Mouse (Mus musculus) myocyte (in vitro differentiated cells): ENCODE results near the gene Disp1. TPM values are rescaled to one million over a fixed set of nuclear protein-coding genes. Genes with fewer than 3 reads are reported as not detected.

Source experiments
- H3K27me3 ChIP-seq: one replicate; pipeline ENCODE4 v1.6.1; 2011; ENCODE audit not compliant: control insufficient read depth, insufficient read depth, insufficient read length
- H3K36me3 ChIP-seq: one replicate; pipeline ENCODE4 v1.6.1; 2011; ENCODE audit not compliant: control insufficient read depth, insufficient read depth
- H3K4me2 ChIP-seq: one replicate; pipeline ENCODE4 v1.6.1; 2011; ENCODE audit warnings: low read depth, control low read depth
- H3K4me3 ChIP-seq: one replicate; pipeline ENCODE4 v1.5.1; 2011; ENCODE audit warnings: mild to moderate bottlenecking, control low read depth, moderate library complexity
- H3K79me2 ChIP-seq: one replicate; pipeline ENCODE4 v1.6.1; 2011; ENCODE audit not compliant: control insufficient read depth, insufficient read depth
- H3ac ChIP-seq: one replicate; pipeline ENCODE4 v1.6.1; 2011; ENCODE audit not compliant: control insufficient read depth, insufficient read length
- CEBPB ChIP-seq: IDR thresholded peaks from 2 replicates; pipeline ENCODE4 v1.6.1; 2011; ENCODE audit warnings: mild to moderate bottlenecking, moderate library complexity; ENCODE audit not compliant: poor library complexity, insufficient read depth, severe bottlenecking
- E2F4 ChIP-seq: IDR thresholded peaks from one replicate; pipeline ENCODE4 v1.6.1; 2011; ENCODE audit warnings: mild to moderate bottlenecking, control low read depth, moderate library complexity; ENCODE audit not compliant: insufficient read depth
- MAX ChIP-seq: IDR thresholded peaks from one replicate; pipeline ENCODE4 v1.6.1; 2011; ENCODE audit warnings: low read depth, mild to moderate bottlenecking, control low read depth
- MYOD1 ChIP-seq, 3 experiments: IDR thresholded peaks; one replicate each; pipeline ENCODE4 v1.6.1; 2011; ENCODE audit warnings: control low read depth in 2 of 3, low read depth in 2 of 3, mild to moderate bottlenecking in 2 of 3, moderate library complexity in 1 of 3; ENCODE audit not compliant: insufficient read length in 2 of 3, control insufficient read depth in 1 of 3
- MYOG ChIP-seq, 3 experiments: IDR thresholded peaks; one replicate each; pipeline ENCODE4 v1.6.1; 2011; ENCODE audit warnings: control low read depth in 2 of 3, low read depth in 2 of 3, mild to moderate bottlenecking in 2 of 3; ENCODE audit not compliant: insufficient read length in 2 of 3, control insufficient read depth in 1 of 3, insufficient read depth in 1 of 3
- POLR2A ChIP-seq: IDR thresholded peaks from one replicate; pipeline ENCODE4 v1.6.1; 2011; ENCODE audit warnings: low read depth, mild to moderate bottlenecking, control low read depth, moderate library complexity; ENCODE audit not compliant: insufficient read length
- POLR2AphosphoS2 ChIP-seq: IDR thresholded peaks from one replicate; pipeline ENCODE4 v1.6.1; 2011; ENCODE audit warnings: low read depth, control low read depth; ENCODE audit not compliant: insufficient read length
- REST ChIP-seq: IDR thresholded peaks from one replicate; pipeline ENCODE4 v1.6.1; 2011; ENCODE audit warnings: mild to moderate bottlenecking, control low read depth, moderate library complexity; ENCODE audit not compliant: insufficient read depth, insufficient read length
- SRF ChIP-seq: IDR thresholded peaks from one replicate; pipeline ENCODE4 v1.6.1; 2011; ENCODE audit warnings: low read depth; ENCODE audit not compliant: control insufficient read depth, insufficient read length
- TCF12 ChIP-seq: IDR thresholded peaks from one replicate; pipeline ENCODE4 v1.6.1; 2011; ENCODE audit warnings: mild to moderate bottlenecking, control low read depth; ENCODE audit not compliant: poor library complexity, insufficient read depth, severe bottlenecking
- TCF3 ChIP-seq: IDR thresholded peaks from one replicate; pipeline ENCODE4 v1.6.1; 2011; ENCODE audit warnings: low read depth, control low read depth; ENCODE audit not compliant: insufficient read length
- USF1 ChIP-seq: IDR thresholded peaks from one replicate; pipeline ENCODE4 v1.6.1; 2011; ENCODE audit warnings: low read depth, mild to moderate bottlenecking, control low read depth, moderate library complexity
- polyA plus RNA-seq: library from polyadenylated mRNA; unstranded; fragments of >200 nt; fragmentation: generic; extraction: Trizol; gene quantifications from one replicate; pipeline ENCODE4 v1.2.1, GENCODE M21; 2012; ENCODE audit warnings: missing spikeins

Gene Disp1
- polyA plus RNA-seq, 1 experiment, result 23.5 TPM

GRCm38 (mm10) chr1:183168465-183168864, 52.9 kb downstream of the Disp1 start:
- Histone ChIP-seq H3K4me3 (no peak overlapping the region), H3K79me2 (peaks cover 13% of the 10 kb centered on the region), H3K4me2 (peak overlapping the region; percentile 35), H3K36me3 (peaks cover 13% of the 10 kb centered on the region), H3ac (no peak overlapping the region), H3K27me3 (no peaks in the 10 kb centered on the region)
- TF ChIP-seq MYOD1 (IDR thresholded peaks at IDR 0.05; ENCODE audit: control insufficient read depth in 1 of 3, insufficient read length in 2 of 3, low read depth in 2 of 3), result peak in 1 of 3 experiments; percentile 7
- TF ChIP-seq POLR2A, result no peak
- TF ChIP-seq POLR2AphosphoS2, result no peak

- peaks cover 6% of the 10 kb centered on the region for H3K79me2 ChIP-seq
- H3K4me2 ChIP-seq, result no peak overlapping the region
- H3ac ChIP-seq, result no peak overlapping the region
- no peak overlapping the region for H3K4me3 ChIP-seq
- TF ChIP-seq TCF3, result no peak
- TF ChIP-seq MAX, result no peak
- TF ChIP-seq POLR2AphosphoS2, result no peak
- no peak for TF ChIP-seq TCF12
- no peak for TF ChIP-seq USF1
- no peak for TF ChIP-seq E2F4
- TF ChIP-seq MYOG (IDR thresholded peaks at IDR 0.05; ENCODE audit: control insufficient read depth in 1 of 3, insufficient read depth in 1 of 3, insufficient read length in 2 of 3, low read depth in 2 of 3), result no peak
- TF ChIP-seq MYOD1 (IDR thresholded peaks at IDR 0.05; ENCODE audit: control insufficient read depth in 1 of 3, insufficient read length in 2 of 3, low read depth in 2 of 3), result no peak
- no peak for TF ChIP-seq REST
- TF ChIP-seq SRF, result no peak
- no peak for TF ChIP-seq CEBPB
- TF ChIP-seq POLR2A, result no peak
- peaks cover 13% of the 10 kb centered on the region for H3K36me3 ChIP-seq
- no peaks in the 10 kb centered on the region for H3K27me3 ChIP-seq
Measured at GRCm38 (mm10) chr1:183167776-183168175, 53.5 kb downstream of the Disp1 start.

DNA sequence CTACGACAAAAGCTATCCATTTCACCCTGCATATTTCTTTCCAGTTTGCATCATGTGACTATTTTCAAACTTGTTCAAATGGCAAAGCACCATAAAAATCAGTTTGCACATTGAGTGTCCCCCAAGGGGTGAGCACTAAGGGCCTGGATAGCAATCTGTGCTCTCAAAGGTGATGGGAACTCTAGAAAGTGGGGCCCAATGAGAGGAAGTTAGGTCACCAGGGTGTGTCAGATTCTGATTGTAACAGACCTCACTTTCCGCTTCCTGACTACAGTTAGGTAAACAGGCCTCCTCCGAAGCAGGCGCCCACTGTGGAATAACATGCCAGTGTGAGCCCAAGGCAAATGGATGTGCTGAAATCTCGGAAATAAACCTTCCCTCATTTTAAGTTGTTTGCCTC, 54.6 kb downstream of the Disp1 start:
- no peak for TF ChIP-seq USF1
- no peak for TF ChIP-seq SRF
- TF ChIP-seq POLR2A, result no peak
- H3K79me2 ChIP-seq, result peaks cover 5% of the 10 kb centered on the region

GRCm38 (mm10) chr1:183164648-183165071, 56.7 kb downstream of the Disp1 start:
- TF ChIP-seq MYOG (IDR thresholded peaks at IDR 0.05; ENCODE audit: control insufficient read depth in 1 of 3, insufficient read depth in 1 of 3, insufficient read length in 2 of 3, low read depth in 2 of 3) (no peak), MAX (no peak), E2F4 (no peak), POLR2A (no peak), REST (no peak), USF1 (no peak)
- peaks cover 9% of the 10 kb centered on the region for H3K36me3 ChIP-seq
- H3K27me3 ChIP-seq, result no peaks in the 10 kb centered on the region
- H3K79me2 ChIP-seq, result peaks cover 8% of the 10 kb centered on the region
- H3K4me3 ChIP-seq, result no peak overlapping the region
- no peak overlapping the region for H3K4me2 ChIP-seq
- no peak overlapping the region for H3ac ChIP-seq

More for the DNA sequence above, 54.6 kb downstream of the Disp1 start:
- Histone ChIP-seq H3K27me3 (no peaks in the 10 kb centered on the region), H3K4me2 (no peak overlapping the region), H3K4me3 (no peak overlapping the region), H3ac (no peak overlapping the region), H3K36me3 (peaks cover 13% of the 10 kb centered on the region)

GRCm38 (mm10) chr1:183164190-183164580, 57.1 kb downstream of the Disp1 start:
- no peaks in the 10 kb centered on the region for H3K27me3 ChIP-seq
- H3K79me2 ChIP-seq, result peaks cover 8% of the 10 kb centered on the region
- peaks cover 9% of the 10 kb centered on the region for H3K36me3 ChIP-seq
- H3K4me3 ChIP-seq, result no peak overlapping the region
- H3ac ChIP-seq, result no peak overlapping the region
- TF ChIP-seq POLR2A, result no peak
- TF ChIP-seq POLR2AphosphoS2, result no peak
- no peak for TF ChIP-seq CEBPB
- TF ChIP-seq MAX, result no peak
- no peak for TF ChIP-seq TCF12
- no peak for TF ChIP-seq E2F4
- no peak for TF ChIP-seq TCF3
- no peak for TF ChIP-seq REST
- TF ChIP-seq USF1, result no peak
- no peak for TF ChIP-seq MYOD1 (IDR thresholded peaks at IDR 0.05; ENCODE audit: control insufficient read depth in 1 of 3, insufficient read length in 2 of 3, low read depth in 2 of 3)
- TF ChIP-seq SRF, result no peak
- no peak for TF ChIP-seq MYOG (IDR thresholded peaks at IDR 0.05; ENCODE audit: control insufficient read depth in 1 of 3, insufficient read depth in 1 of 3, insufficient read length in 2 of 3, low read depth in 2 of 3)
- no peak overlapping the region for H3K4me2 ChIP-seq
